Mouse (Mus musculus): ENCODE measurements around the gene Pde4c. TPM values are rescaled to one million over a fixed set of nuclear protein-coding genes. Genes with fewer than 3 reads are reported as not detected.

Gene Pde4c
- total and polyA plus RNA-seq, 3 experiments, result 2.3 to 6.5 (median 4.7) TPM

DNA sequence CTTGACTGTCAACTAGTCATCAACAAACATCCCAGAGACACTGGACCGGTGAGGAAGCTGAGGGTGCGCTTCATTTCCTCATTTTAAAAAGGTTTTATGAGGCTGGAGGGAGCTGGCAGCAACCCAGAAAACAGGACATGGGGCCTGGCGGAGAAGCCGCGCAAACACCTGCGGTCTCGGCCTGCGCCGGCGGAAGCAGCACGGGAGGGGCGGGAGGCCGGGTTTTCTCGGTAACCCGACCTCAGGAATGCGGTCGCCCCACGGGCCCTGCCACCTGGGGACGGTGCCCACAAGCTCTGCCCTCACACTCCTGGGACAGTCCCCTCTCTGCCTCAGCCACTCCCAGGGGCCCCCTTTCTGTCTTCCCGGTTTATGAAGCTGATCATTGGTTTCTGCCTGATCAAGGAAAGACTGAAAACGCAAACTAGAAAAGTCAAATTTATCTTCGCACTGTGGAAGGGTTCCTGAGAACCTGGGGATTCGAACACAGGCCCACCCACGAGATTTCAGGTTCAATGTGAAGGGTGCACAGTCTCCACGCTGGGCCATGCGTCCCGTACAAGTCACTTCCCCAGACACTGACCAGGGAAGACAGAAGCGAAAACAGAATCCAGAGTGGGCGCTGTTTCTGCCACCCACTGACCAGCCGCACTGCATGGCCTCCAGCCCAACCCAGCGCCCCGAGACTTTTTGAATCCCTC lies 28.1 kb upstream of the Pde4c start:
- Histone ChIP-seq H3K9ac (ENCODE audit: insufficient read depth, low read depth) (peak overlapping the region; percentile 83), H3K27ac (ENCODE audit: insufficient read depth, low read depth) (peak overlapping the region; percentile 99), H3K27me3 (replicated peaks) (no peaks in the 10 kb centered on the region), H3K4me1 (ENCODE audit: control insufficient read depth in 1 of 2, insufficient read depth in 2 of 2) (peaks cover 15 to 61% of the 10 kb centered on the region in 2 experiments), H3K4me3 (replicated peaks in 1 of 3; ENCODE audit: low read depth in 2 of 3, low read length in 2 of 3, poor library complexity in 1 of 3) (peak overlapping the region; percentile 17 to 43 (median 27)), H3K4me2 (ENCODE audit: insufficient read depth, low read depth, poor library complexity, severe bottlenecking) (peak overlapping the region; percentile 74), H3K9me3 (replicated peaks; ENCODE audit: low read length) (no peaks in the 10 kb centered on the region), H3K79me2 (replicated peaks; ENCODE audit: control insufficient read depth, extremely low read depth, insufficient read depth, poor library complexity, severe bottlenecking) (peaks cover 13% of the 10 kb centered on the region), H3K36me3 (replicated peaks in 1 of 2; ENCODE audit: control insufficient read depth in 1 of 2, insufficient read depth in 1 of 2, low read length in 1 of 2) (peaks cover 0 to 3% of the 10 kb centered on the region in 2 experiments)
- dilution Hi-C loops (cut with MboI; ENCODE audit: extremely low pct_ligation_motif_present, extremely low pct_unique_long_range_greater_than_20kb, low sequenced_read_pairs), result no loop called here
- in situ Hi-C loops (cut with MboI; ENCODE audit: low pct_ligation_motif_present, low pct_unique_long_range_greater_than_20kb, low sequenced_read_pairs), result no loop called here
- peak; percentile 92 for DNase-seq (ENCODE audit: extremely low read depth)
- TF ChIP-seq TBP (conservative IDR thresholded peaks at IDR 0.05; ENCODE audit: low read depth, low read length) (peak; percentile 40; the same call in 1 of the 2 replicates), HCFC1 (IDR thresholded peaks at IDR 0.05; ENCODE audit: low read depth, low read length) (peak; percentile 50; the same call in 1 of the 2 replicates), MAFK (IDR thresholded peaks at IDR 0.05; ENCODE audit: insufficient replicate concordance, low read length) (peak; percentile 88), CHD1 (IDR thresholded peaks at IDR 0.05; ENCODE audit: low read depth, low read length) (no peak), MYC (IDR thresholded peaks at IDR 0.05; ENCODE audit: low read depth, low read length) (peak; percentile 30; the same call in 1 of the 2 replicates), UBTF (IDR thresholded peaks at IDR 0.05; ENCODE audit: low read depth, low read length) (peak; percentile 90; the same call in 1 of the 2 replicates), JUN (IDR thresholded peaks at IDR 0.05; ENCODE audit: insufficient read depth, low read depth, low read length) (no peak), RCOR1 (conservative IDR thresholded peaks at IDR 0.05; ENCODE audit: low read depth, low read length) (peak; percentile 72; the same call in 1 of the 2 replicates), USF1 (IDR thresholded peaks at IDR 0.05; ENCODE audit: low read depth, low read length) (no peak), IRF4 (IDR thresholded peaks at IDR 0.05; ENCODE audit: low read depth, low read length) (peak; percentile 92), NELFE (IDR thresholded peaks at IDR 0.05; ENCODE audit: low read depth, low read length) (peak; percentile 54), ZNF384 (IDR thresholded peaks at IDR 0.05; ENCODE audit: low read depth, low read length) (0 out of 2 replicates have a peak, but pooled peaks have one; percentile 20), E2F4 (IDR thresholded peaks at IDR 0.05; ENCODE audit: insufficient replicate concordance, low read depth, low read length) (0 out of 2 replicates have a peak, but pooled peaks have one; percentile 37), MEF2A (IDR thresholded peaks at IDR 0.05; ENCODE audit: borderline replicate concordance, low read depth, low read length) (peak; percentile 93), KAT2A (IDR thresholded peaks at IDR 0.05; ENCODE audit: insufficient replicate concordance, low read length) (no peak), JUND (conservative IDR thresholded peaks at IDR 0.05; ENCODE audit: low read depth, low read length) (peak; percentile 15; the same call in 1 of the 2 replicates), ETS1 (conservative IDR thresholded peaks at IDR 0.05; ENCODE audit: low read depth, low read length) (peak; percentile 93), ZMIZ1 (IDR thresholded peaks at IDR 0.05; ENCODE audit: low read depth, low read length) (no peak; the same call in 1 of the 2 replicates), BHLHE40 (IDR thresholded peaks at IDR 0.05; ENCODE audit: low read depth, low read length) (peak; percentile 98), GABPA (IDR thresholded peaks at IDR 0.05; ENCODE audit: insufficient replicate concordance, low read depth, low read length) (no peak), SIN3A (IDR thresholded peaks at IDR 0.05; ENCODE audit: low read length) (peak; percentile 62; the same call in 1 of the 2 replicates), PAX5 (IDR thresholded peaks at IDR 0.05; ENCODE audit: low read length) (no peak), ELF1 (IDR thresholded peaks at IDR 0.05; ENCODE audit: low read depth, low read length) (peak; percentile 72; the same call in 1 of the 2 replicates), CHD2 (IDR thresholded peaks at IDR 0.05; ENCODE audit: low read length) (peak; percentile 81), ZC3H11A (IDR thresholded peaks at IDR 0.05; ENCODE audit: low read depth, low read length) (no peak), MAX (IDR thresholded peaks at IDR 0.05; ENCODE audit: low read length) (peak; percentile 80), POLR2A (IDR thresholded peaks at IDR 0.05; ENCODE audit: low read depth, low read length) (no peak; the same call in 1 of the 2 replicates), ZKSCAN1 (IDR thresholded peaks at IDR 0.05; ENCODE audit: borderline replicate concordance, low read depth, low read length) (no peak), CTCF (conservative IDR thresholded peaks at IDR 0.05 in 1 of 2, IDR thresholded peaks at IDR 0.05 in 1 of 2; ENCODE audit: low read depth in 2 of 2, low read length in 2 of 2) (0 out of 4 replicates have a peak, but pooled peaks of 1 of the 2 experiments have one; percentile 1), EP300 (IDR thresholded peaks at IDR 0.05; ENCODE audit: low read length) (peak; percentile 90), RAD21 (IDR thresholded peaks at IDR 0.05; ENCODE audit: low read depth, low read length) (no peak; the same call in none of the 2 replicates), TCF12 (IDR thresholded peaks at IDR 0.05; ENCODE audit: low read depth, low read length) (peak; percentile 100), POLR2AphosphoS2 (IDR thresholded peaks at IDR 0.05; ENCODE audit: low read depth, low read length) (no peak), MXI1 (IDR thresholded peaks at IDR 0.05; ENCODE audit: low read depth, low read length) (peak; percentile 67; the same call in 1 of the 2 replicates), NRF1 (IDR thresholded peaks at IDR 0.05; ENCODE audit: low read depth, low read length) (peak; percentile 69), MAZ (IDR thresholded peaks at IDR 0.05; ENCODE audit: low read depth, low read length) (peak; percentile 98), USF2 (conservative IDR thresholded peaks at IDR 0.05; ENCODE audit: low read depth, low read length) (no peak), SMC3 (IDR thresholded peaks at IDR 0.05; ENCODE audit: low read depth, low read length) (no peak)

Data from CH12.LX (cell line).